Mouse (Mus musculus): ENCODE measurements at regions not wholly inside any gene's neighbourhood (a gene's known extent, or its start where the extent isn't known, plus 50 kb on each side); places are given as distances from the start of the nearest gene placed in this dataset.

- no peak for DNase-seq (ENCODE audit: low spot score)
These were observed 184.3 kb downstream of the Katnal1 start for GRCm38 (mm10) chr5:148744676-148745391.

- no peak for DNase-seq (ENCODE audit: low spot score)
These were observed 186.8 kb downstream of the Katnal1 start for GRCm38 (mm10) chr5:148742158-148742835.

GRCm38 (mm10) chr5:148741267-148742004 is 187.7 kb downstream of the Katnal1 start:
- peak; percentile 5 for DNase-seq (ENCODE audit: low spot score)

- no peak for DNase-seq (ENCODE audit: low spot score)
These were observed 188.0 kb upstream of the Ubl3 start for GRCm38 (mm10) chr5:148740366-148741266.

GRCm38 (mm10) chr5:148739672-148740071 is 187.1 kb upstream of the Ubl3 start:
- no peak for DNase-seq (ENCODE audit: low spot score)

- peak; percentile 37 for DNase-seq (ENCODE audit: low spot score)
These were observed 186.6 kb upstream of the Ubl3 start for GRCm38 (mm10) chr5:148739141-148739540.

- no peak for DNase-seq (ENCODE audit: low spot score)
These were observed 177.0 kb upstream of the Ubl3 start for GRCm38 (mm10) chr5:148729541-148729940.

- DNase-seq (ENCODE audit: low spot score), result no peak
These were observed 175.9 kb upstream of the Ubl3 start for GRCm38 (mm10) chr5:148728492-148728891.

- DNase-seq (ENCODE audit: low spot score), result no peak
These were observed 173.9 kb upstream of the Ubl3 start for GRCm38 (mm10) chr5:148726442-148726841.

- DNase-seq (ENCODE audit: low spot score), result no peak
These were observed 171.9 kb upstream of the Ubl3 start for GRCm38 (mm10) chr5:148724470-148724869.

GRCm38 (mm10) chr5:148723677-148724227 is 171.2 kb upstream of the Ubl3 start:
- DNase-seq (ENCODE audit: low spot score), result no peak

GRCm38 (mm10) chr5:148720604-148721003 is 168.0 kb upstream of the Ubl3 start:
- DNase-seq (ENCODE audit: low spot score), result no peak

GRCm38 (mm10) chr5:148716633-148717032 is 164.0 kb upstream of the Ubl3 start:
- no peak for DNase-seq (ENCODE audit: low spot score)

- no peak for DNase-seq (ENCODE audit: low spot score)
These were observed 162.8 kb upstream of the Ubl3 start for GRCm38 (mm10) chr5:148715218-148715991.

- no peak for DNase-seq (ENCODE audit: low spot score)
These were observed 162.2 kb upstream of the Ubl3 start for GRCm38 (mm10) chr5:148714807-148715206.

GRCm38 (mm10) chr5:148713796-148714195 is 161.2 kb upstream of the Ubl3 start:
- no peak for DNase-seq (ENCODE audit: low spot score)

- no peak for DNase-seq (ENCODE audit: low spot score)
These were observed 160.4 kb upstream of the Ubl3 start for GRCm38 (mm10) chr5:148713039-148713438.

- no peak for DNase-seq (ENCODE audit: low spot score)
These were observed 159.0 kb upstream of the Ubl3 start for GRCm38 (mm10) chr5:148711570-148711969.

- DNase-seq (ENCODE audit: low spot score), result peak; percentile 86
These were observed 156.7 kb upstream of the Ubl3 start for GRCm38 (mm10) chr5:148709111-148709771.

Data from thymus, postnatal 0 days (tissue).